8 mouse cellular contexts compared by ENCODE assay signal in genomic region chr9:67156590-67157259, GRCm38 (mm10).
DNase-seq lines count a peak whose midpoint lies in the region; ATAC-seq and TF ChIP-seq lines count a peak whose summit lies in the region.

No protein-coding gene starts in this region.

- no peaks in the 10 kb centered on the region for H3K27me3 ChIP-seq in hindbrain, embryonic 10.5 days (ENCODE audit: insufficient read depth, poor library complexity, severe bottlenecking)
- H3K27me3 ChIP-seq in hindbrain, embryonic 13.5 days = no peaks in the 10 kb centered on the region
- H3K27me3 ChIP-seq in embryonic facial prominence, embryonic 10.5 days (replicated peaks; ENCODE audit: low read depth, poor library complexity, severe bottlenecking) = no peaks in the 10 kb centered on the region
- no peaks in the 10 kb centered on the region for H3K27me3 ChIP-seq in kidney, postnatal 0 days (ENCODE audit: insufficient read depth, low read length)

- ATAC-seq in hindbrain, embryonic 13.5 days (ENCODE audit: low FRiP score) = no peak
- no peak for ATAC-seq in kidney, postnatal 0 days (replicated peaks; ENCODE audit: low FRiP score, low read depth)

- 0 out of 2 replicates have a peak, but pooled peaks cover 8% of the 10 kb centered on the region for H3K4me1 ChIP-seq in hindbrain, embryonic 10.5 days (replicated peaks)
- no peaks in the 10 kb centered on the region for H3K4me1 ChIP-seq in hindbrain, embryonic 13.5 days (replicated peaks)
- peaks cover 19% of the 10 kb centered on the region for H3K4me1 ChIP-seq in embryonic facial prominence, embryonic 10.5 days
- peaks cover 9% of the 10 kb centered on the region for H3K4me1 ChIP-seq in kidney, postnatal 0 days (replicated peaks; ENCODE audit: insufficient read depth, low read length)

- no peak overlapping the region for H3K9ac ChIP-seq in hindbrain, embryonic 13.5 days
- H3K9ac ChIP-seq in kidney, postnatal 0 days (ENCODE audit: low read depth, low read length) = no peak overlapping the region

- H3K4me3 ChIP-seq in hindbrain, embryonic 10.5 days = no peak overlapping the region
- no peak overlapping the region for H3K4me3 ChIP-seq in hindbrain, embryonic 13.5 days
- no peak overlapping the region for H3K4me3 ChIP-seq in embryonic facial prominence, embryonic 10.5 days
- H3K4me3 ChIP-seq in kidney, postnatal 0 days (replicated peaks; ENCODE audit: low read depth, low read length) = no peak overlapping the region

- TF ChIP-seq CTCF in kidney, postnatal 0 days (IDR thresholded peaks at IDR 0.05; ENCODE audit: low read depth) = peak; percentile 84

- peak; percentile 35 for DNase-seq in hindbrain, embryonic 10.5 days (ENCODE audit: low spot score)
- DNase-seq in 416B (ENCODE audit: low read depth) = peak; percentile 64
- peak; percentile 58 to 85 for DNase-seq in adrenal gland, adult (ENCODE audit: inconsistent age in 2 of 2, low spot score in 1 of 2)
- DNase-seq in embryonic facial prominence, embryonic 10.5 days (ENCODE audit: low spot score) = peak; percentile 44
- DNase-seq in kidney, postnatal 0 days (ENCODE audit: low spot score) = peak; percentile 82
- peak; percentile 25 for DNase-seq in retina, postnatal 7 days (ENCODE audit: low read depth, low spot score)
- no peak for DNase-seq in frontal cortex, postnatal 25 days (ENCODE audit: low spot score in 2 of 2)

- WGBS in hindbrain, embryonic 10.5 days = 62% methylated on average over 3 of the region's 3 CpGs
- WGBS in hindbrain, embryonic 13.5 days = 67% methylated on average over 3 of the region's 3 CpGs
- WGBS in embryonic facial prominence, embryonic 10.5 days = 56% methylated on average over 3 of the region's 3 CpGs
- WGBS in kidney, postnatal 0 days = 40% methylated on average over 3 of the region's 3 CpGs

- no peak overlapping the region for H3K27ac ChIP-seq in hindbrain, embryonic 10.5 days
- H3K27ac ChIP-seq in hindbrain, embryonic 13.5 days = no peak overlapping the region
- H3K27ac ChIP-seq in embryonic facial prominence, embryonic 10.5 days (replicated peaks) = peak overlapping the region; percentile 19; the same call in 1 of the 2 replicates
- no peak overlapping the region for H3K27ac ChIP-seq in kidney, postnatal 0 days

- H3K9me3 ChIP-seq in hindbrain, embryonic 10.5 days = no peaks in the 10 kb centered on the region
- no peaks in the 10 kb centered on the region for H3K9me3 ChIP-seq in hindbrain, embryonic 13.5 days
- no peaks in the 10 kb centered on the region for H3K9me3 ChIP-seq in embryonic facial prominence, embryonic 10.5 days
- no peaks in the 10 kb centered on the region for H3K9me3 ChIP-seq in kidney, postnatal 0 days (replicated peaks; ENCODE audit: low read length)

- no peak overlapping the region for H3K4me2 ChIP-seq in hindbrain, embryonic 13.5 days
- H3K4me2 ChIP-seq in kidney, postnatal 0 days (ENCODE audit: low read length) = no peak overlapping the region

- no peaks in the 10 kb centered on the region for H3K36me3 ChIP-seq in hindbrain, embryonic 10.5 days
- H3K36me3 ChIP-seq in hindbrain, embryonic 13.5 days = no peaks in the 10 kb centered on the region
- H3K36me3 ChIP-seq in embryonic facial prominence, embryonic 10.5 days (replicated peaks) = no peaks in the 10 kb centered on the region
- H3K36me3 ChIP-seq in kidney, postnatal 0 days (ENCODE audit: insufficient read depth, low read length) = no peaks in the 10 kb centered on the region

Comparison
In these comparisons a context has a peak if more than half of its experiments do, and no peak if none do; other contexts are left out.
1. DNase-seq: peak in hindbrain, embryonic 10.5 days (single experiment), 416B (single experiment), adrenal gland, adult (2 of 2), embryonic facial prominence, embryonic 10.5 days (single experiment), kidney, postnatal 0 days (single experiment) and retina, postnatal 7 days (single experiment); none in frontal cortex, postnatal 25 days (0 of 2).